Mouse (Mus musculus): ENCODE measurements at regions not wholly inside any gene's neighbourhood (a gene's known extent, or its start where the extent isn't known, plus 50 kb on each side); places are given as distances from the start of the nearest gene placed in this dataset.
"Not testable (repeated sequence)": the region's sequence is repeated elsewhere in the genome, so short reads cannot be mapped to it uniquely, and the experiment has no call there.

DNA sequence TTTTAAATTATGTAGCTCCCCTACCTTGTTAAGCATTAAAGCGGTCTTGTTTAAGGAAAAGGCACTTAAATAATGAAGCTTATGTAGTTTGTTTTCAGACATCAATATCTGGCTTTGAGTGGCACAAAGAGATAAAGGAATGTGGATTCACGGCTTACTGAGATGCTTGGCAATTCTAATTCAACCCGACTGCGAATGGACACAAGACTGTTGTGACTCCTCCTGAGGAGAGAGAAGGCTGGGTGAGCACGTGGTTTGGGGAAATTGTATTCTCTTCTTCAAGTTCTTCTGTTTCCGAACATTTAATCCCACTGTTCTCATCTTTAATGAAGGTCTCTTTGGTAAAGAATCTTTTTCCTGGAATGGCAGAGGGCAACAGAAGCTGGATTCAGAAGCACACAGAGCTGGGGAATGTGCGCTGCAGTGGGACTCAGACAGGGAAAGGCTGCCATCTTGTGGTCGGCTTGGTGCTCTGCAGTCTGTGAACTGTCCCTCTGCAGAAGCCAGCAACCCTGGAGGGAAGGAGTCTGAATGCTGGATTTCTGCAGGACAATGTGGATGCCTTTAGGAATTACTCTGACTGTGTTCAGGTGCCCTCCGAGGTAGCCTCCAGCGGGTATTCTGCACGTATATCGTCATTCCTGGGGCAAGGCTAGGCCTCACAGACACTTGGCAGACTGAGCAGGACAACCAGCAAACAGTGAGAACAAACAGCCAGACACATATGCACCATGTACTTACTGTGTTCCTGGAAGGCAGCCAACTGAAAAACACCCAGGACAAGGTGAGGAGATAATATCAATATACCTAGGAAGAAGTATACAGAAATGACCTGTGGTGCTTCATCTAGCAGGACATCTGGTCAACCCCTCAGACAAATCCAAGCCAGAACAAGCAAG lies 54.0 kb upstream of the Pax1 start:
- peak; percentile 56 for DNase-seq (ENCODE audit: extremely low spot score, low read depth, low spot score)

GRCm38 (mm10) chr2:147306728-147307127 lies 55.0 kb upstream of the Pax1 start:
- DNase-seq (ENCODE audit: extremely low spot score, low read depth, low spot score) = no peak

- peak; percentile 49 for DNase-seq (ENCODE audit: extremely low spot score, low read depth, low spot score)
Observed at GRCm38 (mm10) chr2:147305262-147305661, 56.5 kb upstream of the Pax1 start.

- DNase-seq (ENCODE audit: extremely low spot score, low read depth, low spot score) = no peak
Observed at GRCm38 (mm10) chr2:147300503-147300902, 61.2 kb upstream of the Pax1 start.

GRCm38 (mm10) chr2:147299359-147299758 lies 62.4 kb upstream of the Pax1 start:
- DNase-seq (ENCODE audit: extremely low spot score, low read depth, low spot score) = no peak

- DNase-seq (ENCODE audit: extremely low spot score, low read depth, low spot score) = no peak
Observed at GRCm38 (mm10) chr2:147298499-147298896, 63.2 kb upstream of the Pax1 start.

GRCm38 (mm10) chr2:147297876-147298498 lies 63.7 kb upstream of the Pax1 start:
- DNase-seq (ENCODE audit: extremely low spot score, low read depth, low spot score) = no peak

DNA sequence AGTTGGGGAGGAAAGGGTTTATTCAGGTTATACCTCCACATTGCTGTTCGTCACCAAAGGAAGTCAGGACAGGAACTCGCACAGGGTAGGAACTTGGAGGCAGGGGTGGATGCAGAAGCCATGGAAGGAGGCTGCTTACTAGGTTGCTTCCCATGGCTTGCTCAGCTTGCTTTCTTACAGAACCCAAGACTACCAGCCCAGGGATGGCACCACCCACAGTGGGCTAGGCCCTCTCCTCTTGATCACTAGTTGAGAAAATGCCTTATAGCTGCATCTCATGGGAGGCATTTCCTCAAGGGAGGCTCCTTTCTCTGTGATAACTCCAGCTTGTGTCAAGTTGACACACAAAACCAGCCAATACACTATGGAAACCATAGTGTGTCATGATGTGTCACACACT lies 66.8 kb upstream of the Pax1 start:
- DNase-seq (ENCODE audit: extremely low spot score, low read depth, low spot score) = not testable (repeated sequence)

- no peak for DNase-seq (ENCODE audit: extremely low spot score, low read depth, low spot score)
Observed at GRCm38 (mm10) chr2:147293294-147293688, 68.4 kb upstream of the Pax1 start.

DNA sequence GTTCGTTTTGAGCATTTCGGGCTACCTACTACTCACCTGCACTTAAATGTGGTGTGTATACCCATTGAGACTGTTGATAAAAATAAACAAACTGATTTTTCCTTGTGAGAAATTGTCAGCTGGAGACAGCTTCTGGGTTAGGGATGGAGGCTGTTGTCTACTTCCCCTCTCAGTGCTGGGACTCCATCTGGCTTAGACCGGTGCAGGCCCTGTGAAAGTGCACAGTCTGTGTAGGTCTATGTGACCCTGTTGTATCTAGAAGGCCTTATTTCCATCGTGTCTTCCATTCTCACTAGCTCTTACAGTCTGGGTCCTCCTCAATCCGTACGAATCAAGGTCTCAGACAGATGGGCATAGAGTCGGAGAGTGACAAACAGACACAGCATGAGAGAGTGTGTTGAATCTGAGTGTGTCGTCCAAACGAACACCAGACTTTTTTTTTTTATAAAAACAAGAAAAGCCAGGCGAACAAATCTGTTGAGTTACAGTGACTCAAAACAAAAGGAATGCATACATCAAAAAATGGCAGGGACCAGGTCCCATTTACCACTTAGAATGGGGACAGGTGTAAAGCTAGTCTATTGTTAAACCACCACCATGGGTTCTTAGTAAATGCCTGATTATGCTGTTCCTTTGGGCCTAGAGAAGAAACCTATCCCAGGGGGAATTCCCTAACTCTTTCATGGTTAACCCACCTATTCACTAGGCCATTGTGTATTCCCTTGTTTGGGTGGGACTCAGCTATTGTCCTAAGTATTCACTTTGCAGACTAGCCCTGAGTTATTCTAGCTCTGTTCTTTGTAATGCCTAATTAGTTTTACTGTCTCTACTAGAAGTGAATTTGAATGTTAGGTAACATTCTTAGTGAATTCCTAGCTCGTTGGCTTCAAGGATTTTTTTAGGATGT lies 69.1 kb upstream of the Pax1 start:
- DNase-seq (ENCODE audit: extremely low spot score, low read depth, low spot score) = no peak

GRCm38 (mm10) chr2:147283390-147283789 lies 78.3 kb upstream of the Pax1 start:
- DNase-seq (ENCODE audit: extremely low spot score, low read depth, low spot score) = no peak

- no peak for DNase-seq (ENCODE audit: extremely low spot score, low read depth, low spot score)
Observed at GRCm38 (mm10) chr2:147277636-147278035, 83.6 kb upstream of the Nkx2-2 start.

DNA sequence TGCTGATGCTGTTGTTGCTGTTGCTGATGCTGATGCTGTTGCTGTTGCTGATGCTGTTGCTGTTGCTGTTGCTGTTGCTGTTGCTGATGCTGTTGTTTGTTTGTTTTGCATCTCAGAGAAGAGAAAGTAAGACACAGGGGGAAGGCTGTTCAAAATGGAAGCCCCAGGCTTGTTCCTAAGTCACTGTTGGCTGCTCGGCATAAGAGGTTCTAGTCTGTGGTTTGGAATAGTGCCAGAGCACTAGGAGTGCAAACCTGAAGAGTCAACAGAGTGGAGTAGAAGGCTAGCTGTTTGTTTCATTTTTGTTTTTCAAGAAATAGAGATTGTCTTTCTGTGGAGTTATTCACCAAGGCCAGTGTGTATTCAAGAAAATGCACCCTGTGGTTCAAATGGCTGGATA lies 75.1 kb upstream of the Nkx2-2 start:
- no peak for DNase-seq (ENCODE audit: extremely low spot score, low read depth, low spot score)

- no peak for DNase-seq (ENCODE audit: extremely low spot score, low read depth, low spot score)
Observed at GRCm38 (mm10) chr2:147267901-147268300, 73.9 kb upstream of the Nkx2-2 start.

DNA sequence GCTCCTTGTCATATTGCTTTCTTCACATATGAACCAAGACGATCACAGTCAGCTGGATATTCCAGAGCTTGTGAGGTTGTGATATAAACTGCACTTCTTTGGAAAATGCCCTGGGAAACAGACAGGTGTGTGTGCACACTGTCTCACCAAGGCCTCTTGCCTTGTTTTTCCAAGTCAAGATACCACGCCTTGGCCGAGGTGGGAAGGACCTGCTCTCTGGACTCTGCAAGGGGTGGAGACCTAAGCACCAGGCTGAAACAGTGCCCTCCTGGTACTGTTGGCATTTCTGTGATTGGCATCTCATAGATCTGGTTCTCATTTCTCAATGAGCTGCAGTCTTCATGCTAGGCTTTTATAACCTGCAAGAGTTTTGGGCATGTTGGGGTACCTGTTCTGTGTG lies 73.2 kb upstream of the Nkx2-2 start:
- no peak for DNase-seq (ENCODE audit: extremely low spot score, low read depth, low spot score)

GRCm38 (mm10) chr2:147256696-147257095 lies 62.7 kb upstream of the Nkx2-2 start:
- DNase-seq (ENCODE audit: extremely low spot score, low read depth, low spot score) = peak; percentile 46

- DNase-seq (ENCODE audit: extremely low spot score, low read depth, low spot score) = no peak
Observed at GRCm38 (mm10) chr2:147254944-147255343, 60.9 kb upstream of the Nkx2-2 start.

- DNase-seq (ENCODE audit: extremely low spot score, low read depth, low spot score) = no peak
Observed at GRCm38 (mm10) chr2:147254137-147254536, 60.1 kb upstream of the Nkx2-2 start.

DNA sequence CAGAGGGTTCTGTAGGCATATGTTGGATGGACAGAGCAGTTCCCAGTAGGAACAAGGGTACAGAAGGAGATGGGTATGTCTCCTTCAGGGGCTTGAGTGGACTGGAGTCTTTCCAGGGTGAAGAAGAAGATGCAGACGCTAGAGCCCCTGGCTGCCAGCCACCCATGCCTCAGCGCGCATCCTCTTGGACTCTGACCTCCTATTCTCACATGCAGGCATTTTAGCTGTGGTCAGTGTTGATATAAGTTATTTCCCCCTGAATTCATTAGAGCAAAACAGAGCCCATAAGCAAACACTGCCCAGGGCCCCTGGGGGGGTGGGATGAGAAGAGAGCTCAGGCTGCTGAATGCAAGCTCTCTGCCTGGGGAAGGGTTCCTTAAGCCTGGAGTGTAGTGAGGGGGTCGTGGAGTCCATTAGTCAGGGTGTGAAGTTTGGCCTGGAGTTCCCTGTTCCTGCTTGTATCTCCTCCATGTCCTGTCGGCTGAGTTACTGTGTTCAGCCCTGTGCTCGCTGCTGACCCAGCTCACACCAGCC lies 54.0 kb upstream of the Nkx2-2 start:
- no peak for DNase-seq (ENCODE audit: extremely low spot score, low read depth, low spot score)

GRCm38 (mm10) chr2:147247238-147247637 lies 53.2 kb upstream of the Nkx2-2 start:
- DNase-seq (ENCODE audit: extremely low spot score, low read depth, low spot score) = no peak

- DNase-seq (ENCODE audit: extremely low spot score, low read depth, low spot score) = no peak
Observed at GRCm38 (mm10) chr2:147244406-147244805, 50.4 kb upstream of the Nkx2-2 start.
